Mouse (Mus musculus) embryonic facial prominence, embryonic 14.5 days (tissue): ENCODE data around the gene Fhit. TPM values are rescaled to one million over a fixed set of nuclear protein-coding genes. Genes with fewer than 3 reads are reported as not detected.

Experiments
- ATAC-seq: fragments of 200-750 bp; cut with Nextera tagmentation; 2 replicates; pipeline ENCODE4 v1.8.0; 2017; ENCODE audit warnings: low read depth, moderate number of reproducible peaks, moderate TSS enrichment
- DNase-seq: peaks from one replicate; pipeline ENCODE4 v3.0.0-alpha.2; 2015; ENCODE audit warnings: low spot score
- H3K27ac ChIP-seq: fragments of 300-500 bp; sonication (generic); replicated peaks from 2 replicates; pipeline ENCODE4 v1.5.1; 2014; ENCODE audit warnings: low read depth, mild to moderate bottlenecking, low read length, moderate library complexity
- H3K27me3 ChIP-seq: fragments of 300-500 bp; sonication (generic); replicated peaks from 2 replicates; pipeline ENCODE4 v1.6.1; 2014; ENCODE audit warnings: low read length; ENCODE audit not compliant: control insufficient read depth, insufficient read depth
- H3K36me3 ChIP-seq: fragments of 300-500 bp; sonication (generic); 2 replicates; pipeline ENCODE4 v1.6.1; 2014; ENCODE audit warnings: low read length, mixed read lengths; ENCODE audit not compliant: control insufficient read depth, insufficient read depth
- H3K4me1 ChIP-seq: fragments of 300-500 bp; sonication (generic); 2 replicates; pipeline ENCODE4 v1.6.1; 2014; ENCODE audit warnings: antibody characterized with exemption, low read length; ENCODE audit not compliant: control insufficient read depth, insufficient read depth
- H3K4me2 ChIP-seq: fragments of 300-500 bp; sonication (generic); 2 replicates; pipeline ENCODE4 v1.6.1; 2014; ENCODE audit warnings: low read depth, mild to moderate bottlenecking, low read length, moderate library complexity, mixed read lengths
- H3K4me3 ChIP-seq: fragments of 300-500 bp; sonication (generic); 2 replicates; pipeline ENCODE4 v1.5.1; 2014; ENCODE audit warnings: low read depth, mild to moderate bottlenecking, low read length
- H3K9ac ChIP-seq: fragments of 300-500 bp; sonication (generic); 2 replicates; pipeline ENCODE4 v1.6.1; 2014; ENCODE audit warnings: low read depth, mild to moderate bottlenecking, low read length, moderate library complexity, mixed read lengths
- H3K9me3 ChIP-seq: fragments of 300-500 bp; sonication (generic); 2 replicates; pipeline ENCODE4 v1.6.1; 2016; ENCODE audit warnings: low read length; ENCODE audit not compliant: control insufficient read depth
- WGBS: fragments of 180-500 bp; shearing (Covaris S2); extraction: QIAGEN DNeasy Blood & Tissue Kit; methylation state at CpG from one replicate; pipeline ENCODE4 v1.1.7; 2014; 5-methylcytosine and 5-hydroxymethylcytosine counted together
- polyA plus RNA-seq: library from polyadenylated mRNA; unstranded; fragments of >200 nt; fragmentation: Nextera tagmentation; extraction: Ambion mirVana; gene quantifications from 2 replicates; pipeline ENCODE4 v1.2.1, GENCODE M21; 2014

Gene Fhit
- polyA plus RNA-seq, 1 experiment from 2014 or later = 8.1 TPM

DNA sequence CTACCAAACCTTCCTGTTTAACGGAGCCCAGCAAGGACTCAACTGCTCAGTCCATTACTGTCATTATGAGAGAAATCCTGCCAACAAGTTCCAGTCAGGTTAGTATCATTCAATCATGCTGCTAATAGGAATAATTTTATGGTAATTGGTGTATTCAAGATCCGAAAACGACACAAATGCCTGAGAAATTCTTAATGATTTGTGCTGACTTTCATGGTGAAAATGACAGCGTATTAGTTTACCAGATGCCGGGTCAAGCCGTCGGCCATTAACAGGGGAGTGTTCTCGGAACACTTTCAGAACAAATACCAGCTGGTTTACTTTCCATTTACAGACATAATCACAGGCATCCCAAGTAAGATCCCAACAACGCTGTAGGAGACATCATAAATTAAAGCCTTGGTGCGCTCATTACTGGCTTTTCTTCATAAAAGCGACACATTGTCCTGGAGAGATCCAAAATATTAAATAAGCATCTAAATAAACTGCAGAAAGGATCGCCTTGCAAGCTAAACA, 451.0 kb downstream of the Fhit start:
- H3K4me2 ChIP-seq = no peak overlapping the region
- H3K27me3 ChIP-seq = no peaks in the 10 kb centered on the region
- ATAC-seq = no peak
- no peak overlapping the region for H3K9ac ChIP-seq
- no peaks in the 10 kb centered on the region for H3K9me3 ChIP-seq
- H3K4me3 ChIP-seq = no peak overlapping the region
- DNase-seq = no peak
- H3K27ac ChIP-seq = no peak overlapping the region
- WGBS = 66% methylated on average over 12 of the region's 12 CpGs
- no peaks in the 10 kb centered on the region for H3K4me1 ChIP-seq
- no peaks in the 10 kb centered on the region for H3K36me3 ChIP-seq

DNA sequence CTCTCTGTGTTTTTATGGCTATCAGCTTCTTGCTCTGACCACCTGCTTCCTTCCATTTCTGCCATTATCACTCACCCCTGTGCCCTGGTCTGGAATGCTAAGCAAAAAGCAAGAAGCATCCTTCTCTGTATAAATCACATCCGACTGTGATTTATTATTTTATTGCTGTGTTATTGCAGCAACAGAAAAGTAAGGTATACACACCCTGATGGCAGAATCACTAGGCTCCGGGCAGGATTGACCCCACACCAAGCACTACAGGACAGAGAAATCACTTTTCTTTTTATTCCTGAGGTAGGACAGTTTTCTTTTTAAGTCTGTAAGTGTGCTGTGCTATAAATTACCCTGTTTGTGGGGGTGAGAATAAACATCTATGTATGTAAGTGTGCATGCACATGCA, 460.1 kb downstream of the Fhit start:
- Histone ChIP-seq H3K27me3 (no peaks in the 10 kb centered on the region), H3K27ac (no peak overlapping the region), H3K36me3 (no peaks in the 10 kb centered on the region), H3K4me1 (no peaks in the 10 kb centered on the region), H3K4me3 (no peak overlapping the region), H3K4me2 (no peak overlapping the region), H3K9ac (no peak overlapping the region), H3K9me3 (no peaks in the 10 kb centered on the region)
- ATAC-seq (no peak), DNase-seq (no peak)
- whole genome bisulfite sequencing = 82% methylated on average over 2 of the region's 2 CpGs

DNA sequence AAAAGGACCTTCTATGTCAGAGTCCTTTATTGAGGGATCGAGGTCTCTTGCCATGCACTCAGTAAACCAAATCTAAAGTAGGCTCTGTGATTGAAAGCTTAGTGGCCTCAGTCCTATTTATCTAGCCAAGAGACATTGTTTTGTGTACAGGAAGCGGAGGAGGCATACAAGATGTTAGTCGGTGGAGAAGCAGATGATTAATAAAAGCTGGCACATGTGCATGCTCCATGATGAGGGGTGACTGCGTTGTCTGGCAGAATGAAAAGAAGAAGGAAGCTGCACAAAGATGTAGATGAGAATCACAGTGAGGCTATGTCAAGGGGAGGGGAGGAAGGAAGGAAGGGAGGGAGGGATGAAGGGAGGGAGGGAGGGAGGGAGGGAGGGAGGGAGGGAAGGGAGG, 481.8 kb downstream of the Fhit start:
- no peak overlapping the region for H3K9ac ChIP-seq
- 60% methylated on average over 4 of the region's 4 CpGs for WGBS
- no peak overlapping the region for H3K4me3 ChIP-seq
- no peak overlapping the region for H3K4me2 ChIP-seq
- no peaks in the 10 kb centered on the region for H3K9me3 ChIP-seq
- H3K27ac ChIP-seq = no peak overlapping the region
- H3K36me3 ChIP-seq = no peaks in the 10 kb centered on the region
- H3K4me1 ChIP-seq = no peaks in the 10 kb centered on the region
- H3K27me3 ChIP-seq = no peaks in the 10 kb centered on the region
- DNase-seq (no peak), ATAC-seq (no peak)

DNA sequence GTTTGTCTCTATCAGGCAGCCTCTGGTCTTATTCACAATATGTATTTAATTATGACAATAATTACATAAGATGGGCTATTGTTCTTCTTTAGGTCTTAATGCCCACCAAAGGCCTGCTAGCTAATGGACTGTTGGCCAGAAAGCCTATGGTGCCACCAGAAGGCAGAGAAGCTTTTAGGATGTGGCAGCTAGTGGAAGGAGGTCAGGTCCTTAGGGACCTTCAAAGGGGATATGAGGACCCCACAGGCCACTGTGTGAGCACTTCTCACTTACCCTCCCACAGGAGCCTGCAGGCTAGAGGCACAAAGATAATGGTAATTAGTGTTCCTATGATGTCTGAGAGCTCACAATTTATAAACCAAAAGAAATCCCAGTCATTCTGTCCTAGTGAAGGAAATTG, 482.2 kb downstream of the Fhit start:
- Histone ChIP-seq H3K9ac (no peak overlapping the region), H3K27me3 (no peaks in the 10 kb centered on the region), H3K4me1 (no peaks in the 10 kb centered on the region), H3K36me3 (no peaks in the 10 kb centered on the region), H3K4me3 (no peak overlapping the region), H3K4me2 (no peak overlapping the region), H3K9me3 (no peaks in the 10 kb centered on the region), H3K27ac (no peak overlapping the region)
- DNase-seq (no peak), ATAC-seq (no peak)

DNA sequence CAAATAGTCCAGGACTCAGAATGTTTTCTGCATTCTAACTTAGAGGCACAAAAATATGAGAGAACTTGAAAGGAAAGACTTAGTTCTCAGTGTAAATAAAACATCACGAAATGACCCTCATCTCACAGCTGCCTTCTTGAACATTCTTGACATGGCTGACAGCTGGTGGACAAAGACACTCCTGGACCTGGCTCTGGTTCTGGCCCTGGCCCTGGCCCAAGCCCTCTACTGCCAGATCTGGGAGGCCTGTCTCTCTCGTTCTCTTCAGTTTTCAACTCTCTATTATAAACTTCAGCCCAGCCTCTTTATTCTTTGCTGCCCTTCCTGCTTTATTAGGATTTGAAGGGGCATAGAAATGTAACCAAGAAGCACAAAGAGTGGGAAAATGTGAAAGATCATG, 484.2 kb downstream of the Fhit start:
- H3K27me3 ChIP-seq = no peaks in the 10 kb centered on the region
- no peak overlapping the region for H3K4me3 ChIP-seq
- no peak overlapping the region for H3K4me2 ChIP-seq
- ATAC-seq (no peak), DNase-seq (no peak)
- WGBS = 58% methylated on average over 2 of the region's 2 CpGs
- no peaks in the 10 kb centered on the region for H3K9me3 ChIP-seq
- no peaks in the 10 kb centered on the region for H3K36me3 ChIP-seq
- no peaks in the 10 kb centered on the region for H3K4me1 ChIP-seq
- H3K9ac ChIP-seq = no peak overlapping the region
- H3K27ac ChIP-seq = no peak overlapping the region

DNA sequence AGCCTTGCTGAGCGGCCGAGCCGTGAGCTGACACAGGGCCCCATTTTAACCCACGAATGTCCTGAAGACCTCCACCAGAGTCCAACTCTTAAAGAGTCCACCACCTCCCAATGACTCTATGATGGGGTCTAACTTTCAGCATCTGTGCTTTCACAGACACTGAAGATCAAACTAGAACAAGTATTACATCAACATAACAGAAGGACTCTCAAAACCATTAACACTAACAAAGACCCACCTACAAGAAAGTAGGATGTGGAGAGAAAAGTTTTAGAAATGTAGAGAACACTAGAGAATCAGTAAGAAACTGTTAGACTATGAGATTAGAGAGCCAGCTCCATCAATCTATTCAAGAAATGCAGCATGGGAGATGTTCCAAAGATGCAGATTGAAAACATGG, 501.6 kb downstream of the Fhit start:
- H3K36me3 ChIP-seq = no peaks in the 10 kb centered on the region
- no peak overlapping the region for H3K27ac ChIP-seq
- H3K9me3 ChIP-seq = no peaks in the 10 kb centered on the region
- H3K27me3 ChIP-seq = no peaks in the 10 kb centered on the region
- no peak for DNase-seq
- H3K4me3 ChIP-seq = no peak overlapping the region
- WGBS = 91% methylated on average over 4 of the region's 4 CpGs
- no peak overlapping the region for H3K4me2 ChIP-seq
- ATAC-seq = no peak
- H3K4me1 ChIP-seq = peaks cover 8% of the 10 kb centered on the region; the same call in 1 of the 2 replicates
- no peak overlapping the region for H3K9ac ChIP-seq

DNA sequence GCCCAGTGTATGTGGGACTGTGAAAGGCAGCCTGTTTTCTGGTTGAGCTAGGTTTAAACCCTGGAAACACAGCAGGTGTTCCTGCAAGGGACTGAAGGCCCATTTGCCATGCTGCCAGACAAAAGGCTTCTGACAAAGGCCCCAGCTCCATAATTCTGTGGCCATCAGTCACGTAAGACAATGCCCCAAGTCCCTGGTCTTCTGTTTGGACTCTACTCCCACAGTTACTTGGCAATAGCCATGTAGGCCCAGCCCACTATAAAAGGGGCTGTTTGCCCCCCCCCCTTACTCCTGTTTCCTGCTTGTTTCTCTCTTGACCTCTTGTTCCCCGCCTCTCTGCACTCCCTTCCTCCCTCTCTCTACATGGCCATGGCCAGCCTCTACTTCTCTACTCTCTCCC, 502.5 kb downstream of the Fhit start:
- H3K27ac ChIP-seq = no peak overlapping the region
- ATAC-seq (no peak), DNase-seq (no peak)
- peaks cover 8% of the 10 kb centered on the region; the same call in 1 of the 2 replicates for H3K4me1 ChIP-seq
- no peak overlapping the region for H3K4me3 ChIP-seq
- no peaks in the 10 kb centered on the region for H3K9me3 ChIP-seq
- H3K4me2 ChIP-seq = no peak overlapping the region
- no peaks in the 10 kb centered on the region for H3K27me3 ChIP-seq
- WGBS = 59% methylated on average over 2 of the region's 2 CpGs
- no peak overlapping the region for H3K9ac ChIP-seq
- H3K36me3 ChIP-seq = no peaks in the 10 kb centered on the region

DNA sequence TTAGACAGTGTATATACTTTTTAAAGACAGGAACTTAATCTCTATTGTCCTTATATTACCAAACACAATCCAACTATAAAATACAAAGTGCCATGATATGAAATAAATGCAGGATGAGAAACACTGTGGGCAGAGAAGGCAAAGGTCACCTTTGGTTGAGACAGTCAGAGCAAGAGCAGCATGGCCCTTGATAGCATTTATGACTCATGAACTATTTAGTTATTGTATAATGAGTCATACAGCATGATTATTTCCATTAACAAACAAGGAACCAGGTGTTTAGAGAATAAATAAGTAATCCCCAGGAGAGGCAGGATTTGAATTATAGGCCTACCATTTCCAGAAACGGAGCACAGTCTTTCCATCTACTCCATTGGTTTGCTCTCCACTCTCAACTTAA, 503.6 kb downstream of the Fhit start:
- no peak overlapping the region for H3K4me2 ChIP-seq
- no peaks in the 10 kb centered on the region for H3K27me3 ChIP-seq
- H3K9me3 ChIP-seq = no peaks in the 10 kb centered on the region
- peaks cover 8% of the 10 kb centered on the region; the same call in 1 of the 2 replicates for H3K4me1 ChIP-seq
- DNase-seq (no peak), ATAC-seq (no peak)
- H3K9ac ChIP-seq = no peak overlapping the region
- no peaks in the 10 kb centered on the region for H3K36me3 ChIP-seq
- WGBS = 94% methylated on average over 1 of the region's 1 CpGs
- H3K4me3 ChIP-seq = no peak overlapping the region
- no peak overlapping the region for H3K27ac ChIP-seq

DNA sequence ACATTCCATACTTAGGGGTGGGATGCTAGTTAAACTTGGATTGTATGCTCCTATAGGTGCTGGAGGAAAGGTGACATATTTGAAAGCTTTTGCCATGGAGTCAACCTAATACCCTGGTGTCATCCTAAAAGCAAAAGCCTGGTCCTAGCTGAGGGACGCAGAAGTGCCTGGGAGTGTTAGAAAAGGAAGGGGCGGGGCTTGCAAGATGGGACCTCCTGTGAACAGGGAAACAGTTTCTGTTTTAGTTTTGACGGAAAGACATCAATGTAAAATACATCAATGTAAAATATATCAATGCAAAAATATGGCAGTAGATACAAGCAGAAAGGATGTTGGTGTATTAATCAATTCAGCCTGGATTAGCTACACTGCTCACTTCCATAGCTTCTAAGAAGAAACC, 504.5 kb downstream of the Fhit start:
- WGBS = 76% methylated on average over 3 of the region's 3 CpGs
- Histone ChIP-seq H3K9me3 (no peaks in the 10 kb centered on the region), H3K9ac (no peak overlapping the region), H3K4me3 (no peak overlapping the region), H3K36me3 (no peaks in the 10 kb centered on the region), H3K27ac (no peak overlapping the region), H3K4me2 (no peak overlapping the region), H3K27me3 (no peaks in the 10 kb centered on the region), H3K4me1 (peaks cover 8% of the 10 kb centered on the region; the same call in 1 of the 2 replicates)
- no peak for DNase-seq
- ATAC-seq = no peak
